Mouse (Mus musculus) cerebellum, postnatal 14 days (tissue): ENCODE measurements around the gene Gm5478.
"Not testable (repeated sequence)": the region's sequence is repeated elsewhere in the genome, so short reads cannot be mapped to it uniquely, and the experiment has no call there.

ENCODE experiments used
- DNase-seq, 2 experiments: peaks; one replicate each; pipeline ENCODE4 v3.0.0; 2021; ENCODE audit warnings: mixed read lengths in 2 of 2

Gene Gm5478

GRCm38 (mm10) chr15:101647280-101647679 lies at the start of gene Gm5478:
Gene Gm5478, minus strand, starts transcription at chr15:101647380.
- no peak for DNase-seq

- no peak for DNase-seq
These were observed 47.0 kb upstream of the Gm5478 start, which contains the start of gene Krt6a for GRCm38 (mm10) chr15:101694207-101694606. Gene Krt6a, minus strand, starts transcription at chr15:101694307.

- not testable (repeated sequence) for DNase-seq
These were observed 43.3 kb upstream of the Gm5478 start for GRCm38 (mm10) chr15:101690460-101690859.

GRCm38 (mm10) chr15:101688161-101688560 lies 41.0 kb upstream of the Gm5478 start:
- no peak for DNase-seq

- no peak for DNase-seq
These were observed 33.0 kb upstream of the Gm5478 start, which contains the start of gene Krt6b for GRCm38 (mm10) chr15:101680187-101680586. Gene Krt6b, minus strand, starts transcription at chr15:101680287.

GRCm38 (mm10) chr15:101675978-101676377 lies 28.8 kb upstream of the Gm5478 start:
- no peak for DNase-seq

GRCm38 (mm10) chr15:101652736-101653265 lies 5.6 kb upstream of the Gm5478 start:
- peak; percentile 58 to 73 for DNase-seq

- peak; percentile 35 to 38 for DNase-seq
These were observed 19.3 kb downstream of the Gm5478 start, which contains the start of gene Gm5414 for GRCm38 (mm10) chr15:101627884-101628283. Gene Gm5414, minus strand, starts transcription at chr15:101628188.

- DNase-seq = no peak
These were observed 48.1 kb downstream of the Gm5478 start for GRCm38 (mm10) chr15:101599123-101599522.
